Mouse (Mus musculus): ENCODE measurements around the gene Gm20388. TPM values are rescaled to one million over a fixed set of nuclear protein-coding genes. Genes with fewer than 3 reads are reported as not detected.

Gm20388 gene
- total and polyA plus RNA-seq, 2 experiments from 2014 or later: 51.3 TPM; not detected in 1

- Histone ChIP-seq H3K4me1 (ENCODE audit: insufficient read depth) (peaks cover 27% of the 10 kb centered on the region), H3K27ac (ENCODE audit: low read depth, low read length) (peak overlapping the region; percentile 47; the same call in 1 of the 2 replicates), H3K9me3 (ENCODE audit: low read length) (no peaks in the 10 kb centered on the region), H3K9ac (no peak overlapping the region), H3K4me3 (ENCODE audit: low read depth, low read length) (no peak overlapping the region), H3K27me3 (ENCODE audit: insufficient read depth, low read length) (no peaks in the 10 kb centered on the region), H3K36me3 (ENCODE audit: insufficient read depth) (no peaks in the 10 kb centered on the region), H3K4me2 (ENCODE audit: low read depth) (no peak overlapping the region)
- ATAC-seq (peak; percentile 21), DNase-seq (peak; percentile 59)
- 31% methylated on average over 6 of the region's 6 CpGs for WGBS
- TF ChIP-seq CTCF (IDR thresholded peaks at IDR 0.05; ENCODE audit: low read depth): no peak
Observed at GRCm38 (mm10) chr8:120484460-120484859, 573.8 kb downstream of the Gm20388 start.

GRCm38 (mm10) chr8:120485116-120485515, 574.5 kb downstream of the Gm20388 start:
- Histone ChIP-seq H3K27me3 (ENCODE audit: insufficient read depth, low read length) (no peaks in the 10 kb centered on the region), H3K4me2 (ENCODE audit: low read depth) (no peak overlapping the region), H3K36me3 (ENCODE audit: insufficient read depth) (no peaks in the 10 kb centered on the region), H3K9me3 (ENCODE audit: low read length) (no peaks in the 10 kb centered on the region), H3K27ac (ENCODE audit: low read depth, low read length) (no peak overlapping the region), H3K4me1 (ENCODE audit: insufficient read depth) (peaks cover 27% of the 10 kb centered on the region), H3K9ac (no peak overlapping the region), H3K4me3 (ENCODE audit: low read depth, low read length) (no peak overlapping the region)
- peak; percentile 32 for ATAC-seq
- 26% methylated on average over 6 of the region's 6 CpGs for WGBS
- no peak for TF ChIP-seq CTCF (IDR thresholded peaks at IDR 0.05; ENCODE audit: low read depth)
- DNase-seq: peak; percentile 60

- Histone ChIP-seq H3K9ac (peak overlapping the region; percentile 84), H3K36me3 (ENCODE audit: insufficient read depth) (no peaks in the 10 kb centered on the region), H3K27ac (ENCODE audit: low read depth, low read length) (peak overlapping the region; percentile 99), H3K27me3 (ENCODE audit: insufficient read depth, low read length) (no peaks in the 10 kb centered on the region), H3K4me1 (ENCODE audit: insufficient read depth) (peaks cover 27% of the 10 kb centered on the region), H3K4me3 (ENCODE audit: low read depth, low read length) (peak overlapping the region; percentile 85), H3K9me3 (ENCODE audit: low read length) (no peaks in the 10 kb centered on the region), H3K4me2 (ENCODE audit: low read depth) (peak overlapping the region; percentile 91)
- DNase-seq (no peak), ATAC-seq (no peak)
- TF ChIP-seq CTCF (IDR thresholded peaks at IDR 0.05; ENCODE audit: low read depth): no peak; the same call in 1 of the 2 replicates
- WGBS: 21% methylated on average over 21 of the region's 21 CpGs
Observed at GRCm38 (mm10) chr8:120485551-120486476, 575.2 kb downstream of the Gm20388 start.

GRCm38 (mm10) chr8:120486477-120487376, 576.1 kb downstream of the Gm20388 start:
- peak overlapping the region; percentile 99 for H3K27ac ChIP-seq (ENCODE audit: low read depth, low read length)
- H3K27me3 ChIP-seq (ENCODE audit: insufficient read depth, low read length): no peaks in the 10 kb centered on the region
- TF ChIP-seq CTCF (IDR thresholded peaks at IDR 0.05; ENCODE audit: low read depth): peak; percentile 6; the same call in 1 of the 2 replicates
- peak overlapping the region; percentile 85 for H3K4me3 ChIP-seq (ENCODE audit: low read depth, low read length)
- WGBS: 3% methylated on average over 49 of the region's 50 CpGs
- H3K4me1 ChIP-seq (ENCODE audit: insufficient read depth): peaks cover 36% of the 10 kb centered on the region
- H3K9ac ChIP-seq: peak overlapping the region; percentile 84
- peak; percentile 36 for ATAC-seq
- H3K9me3 ChIP-seq (ENCODE audit: low read length): no peaks in the 10 kb centered on the region
- peak; percentile 84 for DNase-seq
- H3K36me3 ChIP-seq (ENCODE audit: insufficient read depth): no peaks in the 10 kb centered on the region
- peak overlapping the region; percentile 91 for H3K4me2 ChIP-seq (ENCODE audit: low read depth)

- H3K9me3 ChIP-seq (ENCODE audit: low read length): no peaks in the 10 kb centered on the region
- peak overlapping the region; percentile 85 for H3K4me3 ChIP-seq (ENCODE audit: low read depth, low read length)
- TF ChIP-seq CTCF (IDR thresholded peaks at IDR 0.05; ENCODE audit: low read depth): no peak
- H3K27ac ChIP-seq (ENCODE audit: low read depth, low read length): peak overlapping the region; percentile 99
- peak overlapping the region; percentile 84 for H3K9ac ChIP-seq
- DNase-seq: no peak
- peaks cover 38% of the 10 kb centered on the region for H3K4me1 ChIP-seq (ENCODE audit: insufficient read depth)
- no peaks in the 10 kb centered on the region for H3K36me3 ChIP-seq (ENCODE audit: insufficient read depth)
- 1% methylated on average over 34 of the region's 34 CpGs for WGBS
- peak overlapping the region; percentile 91 for H3K4me2 ChIP-seq (ENCODE audit: low read depth)
- H3K27me3 ChIP-seq (ENCODE audit: insufficient read depth, low read length): no peaks in the 10 kb centered on the region
- ATAC-seq: peak; percentile 14; the same call in 1 of the 2 replicates
Observed at GRCm38 (mm10) chr8:120487377-120487728, 576.7 kb downstream of the Gm20388 start.

GRCm38 (mm10) chr8:120487729-120488510, 577.3 kb downstream of the Gm20388 start:
- Histone ChIP-seq H3K4me1 (ENCODE audit: insufficient read depth) (peaks cover 44% of the 10 kb centered on the region), H3K36me3 (ENCODE audit: insufficient read depth) (no peaks in the 10 kb centered on the region), H3K27ac (ENCODE audit: low read depth, low read length) (peak overlapping the region; percentile 99), H3K4me2 (ENCODE audit: low read depth) (peak overlapping the region; percentile 91), H3K9me3 (ENCODE audit: low read length) (no peaks in the 10 kb centered on the region), H3K27me3 (ENCODE audit: insufficient read depth, low read length) (no peaks in the 10 kb centered on the region), H3K9ac (peak overlapping the region; percentile 84), H3K4me3 (ENCODE audit: low read depth, low read length) (peak overlapping the region; percentile 85)
- ATAC-seq (peak; percentile 56), DNase-seq (peak; percentile 87)
- WGBS: under 1% methylated on average over 53 of the region's 55 CpGs
- TF ChIP-seq CTCF (IDR thresholded peaks at IDR 0.05; ENCODE audit: low read depth): no peak

Data from forebrain, postnatal 0 days (tissue).